Comparison of ENCODE assay signal across 12 mouse cellular contexts in genomic region chr4:54712929-54713328, GRCm38 (mm10).
DNase-seq lines count a peak whose midpoint lies in the region; ATAC-seq and TF ChIP-seq lines count a peak whose summit lies in the region.
"Had no signal": no experiment of that assay in that cellular context is flagged by ENCODE, and none has a peak within 500 bp of the region (broad histone marks: within the 10 kb centered on the region; RNA-seq: fewer than 3 reads in every experiment).

No protein-coding gene starts in this region.

- H3K4me3 ChIP-seq in embryonic facial prominence, embryonic 11.5 days (ENCODE audit: low read depth, low read length), result no peak overlapping the region
- H3K4me3 ChIP-seq in embryonic facial prominence, embryonic 10.5 days, result no peak overlapping the region
- H3K4me3 ChIP-seq in kidney, adult 2 months (ENCODE audit: insufficient read depth, low read depth, low read length), result no peak overlapping the region
- no peak overlapping the region for H3K4me3 ChIP-seq in limb, embryonic 12.5 days (replicated peaks)
- H3K4me3 ChIP-seq in midbrain, embryonic 10.5 days, result no peak overlapping the region
- H3K4me3 ChIP-seq: megakaryocyte, embryonic 14.5 days; stomach, embryonic 15.5 days had no signal

- ATAC-seq in embryonic facial prominence, embryonic 11.5 days (replicated peaks; ENCODE audit: insufficient number of reproducible peaks, low FRiP score, low TSS enrichment, low read depth), result peak; percentile 34; the same call in 1 of the 2 replicates
- ATAC-seq in limb, embryonic 12.5 days (ENCODE audit: insufficient number of reproducible peaks, insufficient read depth, low FRiP score, low TSS enrichment, low read depth), result peak; percentile 75
- ATAC-seq: hindbrain, embryonic 16.5 days had no signal

- no peak overlapping the region for H3K4me2 ChIP-seq in embryonic facial prominence, embryonic 11.5 days (ENCODE audit: low read depth, low read length)
- no peak overlapping the region for H3K4me2 ChIP-seq in limb, embryonic 12.5 days
- H3K4me2 ChIP-seq: stomach, embryonic 15.5 days had no signal

- H3K36me3 ChIP-seq in embryonic facial prominence, embryonic 11.5 days (replicated peaks; ENCODE audit: control insufficient read depth, insufficient read depth, low read depth, low read length), result no peaks in the 10 kb centered on the region
- H3K36me3 ChIP-seq in embryonic facial prominence, embryonic 10.5 days (replicated peaks), result no peaks in the 10 kb centered on the region
- no peaks in the 10 kb centered on the region for H3K36me3 ChIP-seq in kidney, adult 2 months (ENCODE audit: control insufficient read depth, insufficient read depth, low read length)
- H3K36me3 ChIP-seq in limb, embryonic 12.5 days, result no peaks in the 10 kb centered on the region
- no peaks in the 10 kb centered on the region for H3K36me3 ChIP-seq in midbrain, embryonic 10.5 days
- H3K36me3 ChIP-seq: stomach, embryonic 15.5 days had no signal

- WGBS in embryonic facial prominence, embryonic 11.5 days, result 45% methylated on average over 3 of the region's 3 CpGs
- WGBS in embryonic facial prominence, embryonic 10.5 days, result 71% methylated on average over 3 of the region's 3 CpGs
- 42% methylated on average over 3 of the region's 3 CpGs for WGBS in kidney, adult 2 months
- WGBS in limb, embryonic 12.5 days, result 52% methylated on average over 3 of the region's 3 CpGs
- WGBS in midbrain, embryonic 10.5 days, result 86% methylated on average over 3 of the region's 3 CpGs

- no peaks in the 10 kb centered on the region for H3K27me3 ChIP-seq in embryonic facial prominence, embryonic 11.5 days (ENCODE audit: control insufficient read depth, insufficient read depth, low read length)
- no peaks in the 10 kb centered on the region for H3K27me3 ChIP-seq in embryonic facial prominence, embryonic 10.5 days (replicated peaks; ENCODE audit: low read depth, poor library complexity, severe bottlenecking)
- H3K27me3 ChIP-seq in kidney, adult 2 months (replicated peaks; ENCODE audit: control insufficient read depth, insufficient read depth, low read length), result no peaks in the 10 kb centered on the region
- H3K27me3 ChIP-seq in limb, embryonic 12.5 days, result no peaks in the 10 kb centered on the region
- no peaks in the 10 kb centered on the region for H3K27me3 ChIP-seq in midbrain, embryonic 10.5 days (ENCODE audit: low read depth, poor library complexity, severe bottlenecking)
- H3K27me3 ChIP-seq: megakaryocyte, embryonic 14.5 days; stomach, embryonic 15.5 days had no signal

- intact Hi-C loops in left cerebral cortex, postnatal 14 days (cut with DNase I), result no loop called here

- no peak for TF ChIP-seq POLR2A in kidney, adult 2 months (IDR thresholded peaks at IDR 0.05; ENCODE audit: low read depth, low read length)

- H3K9ac ChIP-seq in embryonic facial prominence, embryonic 11.5 days (replicated peaks; ENCODE audit: low read length), result no peak overlapping the region
- no peak overlapping the region for H3K9ac ChIP-seq in limb, embryonic 12.5 days (replicated peaks)
- H3K9ac ChIP-seq: stomach, embryonic 15.5 days had no signal

- H3K4me1 ChIP-seq in embryonic facial prominence, embryonic 11.5 days (ENCODE audit: control insufficient read depth, insufficient read depth, low read length), result no peaks in the 10 kb centered on the region
- peaks cover 8% of the 10 kb centered on the region for H3K4me1 ChIP-seq in embryonic facial prominence, embryonic 10.5 days
- no peaks in the 10 kb centered on the region for H3K4me1 ChIP-seq in kidney, adult 2 months (ENCODE audit: control insufficient read depth, insufficient read depth, low read length)
- peaks cover 14% of the 10 kb centered on the region for H3K4me1 ChIP-seq in limb, embryonic 12.5 days (replicated peaks)
- H3K4me1 ChIP-seq in midbrain, embryonic 10.5 days, result no peaks in the 10 kb centered on the region
- H3K4me1 ChIP-seq: stomach, embryonic 15.5 days had no signal

- peak; percentile 66 for DNase-seq in embryonic facial prominence, embryonic 11.5 days (ENCODE audit: low spot score)
- no peak for DNase-seq in embryonic facial prominence, embryonic 10.5 days (ENCODE audit: low spot score)
- peak; percentile 2 for DNase-seq in kidney, adult 2 months
- no peak for DNase-seq in kidney, postnatal 36 days
- peak; percentile 13 for DNase-seq in brain, adult 2 months (ENCODE audit: low read depth, low spot score)
- no peak for DNase-seq in midbrain, embryonic 10.5 days (ENCODE audit: low spot score)
- DNase-seq in left cerebral cortex, postnatal 14 days (ENCODE audit: low spot score in 2 of 2), result no peak
- DNase-seq: right cerebral cortex, adult 18-20 months had no signal

- no peaks in the 10 kb centered on the region for H3K9me3 ChIP-seq in embryonic facial prominence, embryonic 11.5 days (replicated peaks; ENCODE audit: control insufficient read depth, low read length)
- H3K9me3 ChIP-seq in embryonic facial prominence, embryonic 10.5 days, result no peaks in the 10 kb centered on the region
- no peaks in the 10 kb centered on the region for H3K9me3 ChIP-seq in limb, embryonic 12.5 days
- no peaks in the 10 kb centered on the region for H3K9me3 ChIP-seq in midbrain, embryonic 10.5 days (replicated peaks)
- H3K9me3 ChIP-seq: megakaryocyte, embryonic 14.5 days; stomach, embryonic 15.5 days had no signal

- H3K27ac ChIP-seq in embryonic facial prominence, embryonic 11.5 days (replicated peaks; ENCODE audit: low read depth, low read length), result no peak overlapping the region
- no peak overlapping the region for H3K27ac ChIP-seq in embryonic facial prominence, embryonic 10.5 days (replicated peaks)
- no peak overlapping the region for H3K27ac ChIP-seq in kidney, adult 2 months (ENCODE audit: insufficient read depth, low read depth, low read length)
- no peak overlapping the region; the same call in 1 of the 2 replicates for H3K27ac ChIP-seq in limb, embryonic 12.5 days
- H3K27ac ChIP-seq in midbrain, embryonic 10.5 days (replicated peaks), result no peak overlapping the region
- H3K27ac ChIP-seq: stomach, embryonic 15.5 days had no signal

- no peak for TF ChIP-seq CTCF in kidney, adult 2 months (conservative IDR thresholded peaks at IDR 0.05; ENCODE audit: insufficient read depth, insufficient read length, low read depth, low read length)

Comparison
In these comparisons a context has a peak if more than half of its experiments do, and no peak if none do; other contexts are left out.
1. DNase-seq: peak in embryonic facial prominence, embryonic 11.5 days (single experiment), kidney, adult 2 months (single experiment) and brain, adult 2 months (single experiment); none in embryonic facial prominence, embryonic 10.5 days (single experiment), kidney, postnatal 36 days (0 of 2), midbrain, embryonic 10.5 days (single experiment) and left cerebral cortex, postnatal 14 days (0 of 2).